Mouse (Mus musculus) ES-E14 (cell line): ENCODE results near the gene Mpg. TPM values are rescaled to one million over a fixed set of nuclear protein-coding genes. Genes with fewer than 3 reads are reported as not detected.

Experiments used
- DNase-seq: peaks from one replicate; pipeline ENCODE4 v3.0.0-alpha.2; 2013; ENCODE audit warnings: low read depth, low spot score
- H3K27ac ChIP-seq: 2 replicates; pipeline ENCODE4 v1.5.1; 2012; ENCODE audit warnings: low read depth, mild to moderate bottlenecking, low read length, moderate library complexity, mixed read lengths; ENCODE audit not compliant: poor library complexity, insufficient read depth, severe bottlenecking
- H3K36me3 ChIP-seq: 2 replicates; pipeline ENCODE4 v1.6.1; 2012; ENCODE audit warnings: mild to moderate bottlenecking, low read length, moderate library complexity, mixed read lengths; ENCODE audit not compliant: control insufficient read depth, poor library complexity, insufficient read depth, severe bottlenecking
- H3K4me1 ChIP-seq, 2 experiments: fragments of 150-350 bp in 1 of 2; sonication (generic) in 1 of 2; 2 replicates each; pipeline ENCODE4 v1.6.1; 2012; ENCODE audit warnings: low read length in 2 of 2, mild to moderate bottlenecking in 1 of 2, mixed read lengths in 1 of 2; ENCODE audit not compliant: control insufficient read depth in 2 of 2, insufficient read depth in 2 of 2, poor library complexity in 1 of 2
- H3K4me3 ChIP-seq, 2 experiments: fragments of 150-350 bp in 1 of 2; sonication (generic) in 1 of 2; 2 replicates each; pipeline ENCODE4 v1.5.1; 2012; ENCODE audit warnings: low read length in 2 of 2, low read depth in 1 of 2, mild to moderate bottlenecking in 1 of 2, mixed read lengths in 1 of 2; ENCODE audit not compliant: insufficient read depth in 1 of 2, poor library complexity in 1 of 2, severe bottlenecking in 1 of 2
- H3K9ac ChIP-seq: 2 replicates; pipeline ENCODE4 v1.6.1; 2012; ENCODE audit warnings: low read depth, mild to moderate bottlenecking, low read length, mixed read lengths; ENCODE audit not compliant: poor library complexity, insufficient read depth, severe bottlenecking
- H3K9me3 ChIP-seq: fragments of 150-350 bp; sonication (generic); 2 replicates; pipeline ENCODE4 v1.6.1; 2012; ENCODE audit warnings: low read depth, mild to moderate bottlenecking, low read length; ENCODE audit not compliant: control insufficient read depth, insufficient read depth
- CHD2 ChIP-seq: IDR thresholded peaks from 2 replicates; pipeline ENCODE4 v1.6.1; 2014; ENCODE audit warnings: mild to moderate bottlenecking, low read depth, low read length, inconsistent platforms
- HCFC1 ChIP-seq: IDR thresholded peaks from 2 replicates; pipeline ENCODE4 v1.6.1; 2012; ENCODE audit warnings: low read length, inconsistent platforms, borderline replicate concordance; ENCODE audit not compliant: insufficient read depth
- MAFK ChIP-seq: IDR thresholded peaks from 2 replicates; pipeline ENCODE4 v1.6.1; 2014; ENCODE audit warnings: mild to moderate bottlenecking, low read depth, low read length, inconsistent platforms; ENCODE audit not compliant: insufficient read depth
- ZC3H11A ChIP-seq: IDR thresholded peaks from 2 replicates; pipeline ENCODE4 v1.6.1; 2012; ENCODE audit warnings: low read depth, mild to moderate bottlenecking, inconsistent platforms, low read length, borderline replicate concordance
- ZNF384 ChIP-seq: IDR thresholded peaks from 2 replicates; pipeline ENCODE4 v1.6.1; 2012; ENCODE audit warnings: low read depth, low read length, inconsistent platforms
- in situ Hi-C, 2 experiments: fragments of 600-800 bp; cut with MboI; formaldehyde crosslinking; loops; one replicate each; pipeline ENCODE4 v1.15.1; 2025; ENCODE audit warnings: low sequenced_read_pairs in 2 of 2, inconsistent platforms in 1 of 2; ENCODE audit not compliant: unreplicated experiment in 2 of 2
- total RNA-seq: library from RNA; depleted of rRNA; stranded (reverse); fragments of 300-350 nt; gene quantifications from 2 replicates; pipeline ENCODE4 v1.2.3, GENCODE M21; 2012

Gene Mpg
- total RNA-seq, 1 experiment = 30.6 TPM

GRCm38 (mm10) chr11:32262674-32263415 is 36.5 kb downstream of the Mpg start:
- TF ChIP-seq CHD2 (no peak), MAFK (no peak), HCFC1 (no peak), ZNF384 (no peak), ZC3H11A (no peak)
- H3K4me3 ChIP-seq = no peak overlapping the region
- in situ Hi-C loops = no loop called here

GRCm38 (mm10) chr11:32265117-32265738 is 38.9 kb downstream of the Mpg start:
- H3K36me3 ChIP-seq = no peaks in the 10 kb centered on the region; the same call in 1 of the 2 replicates
- no peaks in the 10 kb centered on the region for H3K9me3 ChIP-seq
- no peak overlapping the region for H3K4me3 ChIP-seq
- peak; percentile 87 for TF ChIP-seq ZNF384
- TF ChIP-seq MAFK = no peak
- H3K4me1 ChIP-seq = peaks cover 0 to 3% of the 10 kb centered on the region in 2 experiments; a peak in 1 of 4 replicates
- in situ Hi-C loops = no loop called here
- no peak overlapping the region for H3K27ac ChIP-seq
- no peak overlapping the region for H3K9ac ChIP-seq
- DNase-seq = no peak

More at GRCm38 (mm10) chr11:32262674-32263415, 36.5 kb downstream of the Mpg start:
- Histone ChIP-seq H3K9ac (no peak overlapping the region), H3K9me3 (no peaks in the 10 kb centered on the region), H3K27ac (no peak overlapping the region), H3K36me3 (no peaks in the 10 kb centered on the region; the same call in 1 of the 2 replicates), H3K4me1 (peaks cover 0 to 3% of the 10 kb centered on the region in 2 experiments; a peak in 1 of 4 replicates)
- no peak for DNase-seq

- DNase-seq = no peak
- no peak overlapping the region for H3K4me3 ChIP-seq
- TF ChIP-seq HCFC1 (no peak), MAFK (no peak), ZC3H11A (no peak), CHD2 (no peak), ZNF384 (no peak)
- H3K36me3 ChIP-seq = no peaks in the 10 kb centered on the region; the same call in 1 of the 2 replicates
- H3K9ac ChIP-seq = no peak overlapping the region
- H3K9me3 ChIP-seq = no peaks in the 10 kb centered on the region
- H3K4me1 ChIP-seq = peaks cover 0 to 3% of the 10 kb centered on the region in 2 experiments; a peak in 1 of 4 replicates
- in situ Hi-C loops = no loop called here
- H3K27ac ChIP-seq = no peak overlapping the region
Measured at GRCm38 (mm10) chr11:32266194-32266593, 39.9 kb downstream of the Mpg start.

GRCm38 (mm10) chr11:32266776-32267175 is 40.5 kb downstream of the Mpg start:
- TF ChIP-seq CHD2 (no peak), HCFC1 (no peak), ZNF384 (no peak), MAFK (no peak), ZC3H11A (no peak)
- in situ Hi-C loops = no loop called here

More at GRCm38 (mm10) chr11:32266776-32267175, 40.5 kb downstream of the Mpg start:
- H3K9me3 ChIP-seq = no peaks in the 10 kb centered on the region
- no peaks in the 10 kb centered on the region; the same call in 1 of the 2 replicates for H3K36me3 ChIP-seq
- H3K4me3 ChIP-seq = peak overlapping the region; percentile 82 to 94
- no peak overlapping the region for H3K27ac ChIP-seq
- no peak for DNase-seq
- H3K9ac ChIP-seq = peak overlapping the region; percentile 99
- peaks cover 0 to 3% of the 10 kb centered on the region in 2 experiments; a peak in 1 of 4 replicates for H3K4me1 ChIP-seq
